ENCODE assay signal across 9 mouse cellular contexts in genomic region chr3:102242854-102243253, GRCm38 (mm10). TPM values are rescaled to one million over a fixed set of nuclear protein-coding genes. Genes with fewer than 3 reads are reported as not detected.
A peak's percentile ranks its signal among the peaks of the same experiment; 100 is the strongest.
DNase-seq lines count a peak whose midpoint lies in the region; ATAC-seq and TF ChIP-seq lines count a peak whose summit lies in the region.
"Had no signal": no experiment of that assay in that cellular context is flagged by ENCODE, and none has a peak within 500 bp of the region (broad histone marks: within the 10 kb centered on the region; RNA-seq: fewer than 3 reads in every experiment).

No protein-coding gene starts in this region.

- no peaks in the 10 kb centered on the region for H3K79me2 ChIP-seq in liver, adult 2 months (ENCODE audit: control insufficient read depth, insufficient read depth, low read length)

- H3K4me3 ChIP-seq in liver, adult 2 months (ENCODE audit: insufficient read depth, low read depth, low read length) = no peak overlapping the region
- no peak overlapping the region for H3K4me3 ChIP-seq in liver, embryonic 12.5 days
- no peak overlapping the region for H3K4me3 ChIP-seq in layer of hippocampus, adult 2 months
- no peak overlapping the region for H3K4me3 ChIP-seq in midbrain, embryonic 14.5 days (replicated peaks; ENCODE audit: low read depth, low read length)
- H3K4me3 ChIP-seq: limb, embryonic 15.5 days had no signal

- H3K9me3 ChIP-seq in liver, embryonic 12.5 days (replicated peaks) = peaks cover 7% of the 10 kb centered on the region; the same call in 1 of the 2 replicates
- no peaks in the 10 kb centered on the region for H3K9me3 ChIP-seq in midbrain, embryonic 14.5 days (ENCODE audit: control insufficient read depth, low read length)
- H3K9me3 ChIP-seq: limb, embryonic 15.5 days had no signal

- H3K36me3 ChIP-seq in liver, adult 2 months (ENCODE audit: control insufficient read depth, insufficient read depth, low read length) = no peaks in the 10 kb centered on the region
- no peaks in the 10 kb centered on the region for H3K36me3 ChIP-seq in liver, embryonic 12.5 days
- H3K36me3 ChIP-seq in midbrain, embryonic 14.5 days (ENCODE audit: control insufficient read depth, insufficient read depth, low read length) = no peaks in the 10 kb centered on the region
- H3K36me3 ChIP-seq: limb, embryonic 15.5 days had no signal

- peak; percentile 6 for DNase-seq in liver, adult 2 months (ENCODE audit: extremely low read depth, low read depth, low spot score)
- DNase-seq in cerebellum, adult 11 months = peak; percentile 3
- peak; percentile 21 for DNase-seq in forelimb bud, embryonic 11.5 days (ENCODE audit: low read depth, low spot score)
- DNase-seq in layer of hippocampus, adult 2 months (ENCODE audit: low spot score in 2 of 2) = peak; percentile 44 to 49
- peak; percentile 85 for DNase-seq in midbrain, embryonic 14.5 days
- no peak for DNase-seq in MN1 (ENCODE audit: low spot score)
- no peak for DNase-seq in urinary bladder, postnatal 10 days (ENCODE audit: low spot score)

- no peaks in the 10 kb centered on the region for H3K4me1 ChIP-seq in liver, adult 2 months (ENCODE audit: control insufficient read depth, insufficient read depth, low read length)
- H3K4me1 ChIP-seq in liver, embryonic 12.5 days = no peaks in the 10 kb centered on the region
- H3K4me1 ChIP-seq in midbrain, embryonic 14.5 days (ENCODE audit: control insufficient read depth, insufficient read depth, low read length) = no peaks in the 10 kb centered on the region
- H3K4me1 ChIP-seq: limb, embryonic 15.5 days had no signal

- no peak overlapping the region for H3K4me2 ChIP-seq in liver, embryonic 12.5 days
- H3K4me2 ChIP-seq in midbrain, embryonic 14.5 days (ENCODE audit: low read length) = no peak overlapping the region
- H3K4me2 ChIP-seq: limb, embryonic 15.5 days had no signal

- no peak overlapping the region for H3K9ac ChIP-seq in liver, adult 2 months (ENCODE audit: low read depth, low read length)
- H3K9ac ChIP-seq in liver, embryonic 12.5 days = no peak overlapping the region
- no peak overlapping the region for H3K9ac ChIP-seq in midbrain, embryonic 14.5 days (replicated peaks; ENCODE audit: low read length)
- H3K9ac ChIP-seq: limb, embryonic 15.5 days had no signal

- H3K27ac ChIP-seq in liver, adult 2 months (replicated peaks; ENCODE audit: insufficient read depth, low read depth, low read length) = no peak overlapping the region
- H3K27ac ChIP-seq in liver, embryonic 12.5 days = no peak overlapping the region
- no peak overlapping the region for H3K27ac ChIP-seq in layer of hippocampus, adult 2 months
- H3K27ac ChIP-seq in midbrain, embryonic 14.5 days (replicated peaks; ENCODE audit: low read depth, low read length) = no peak overlapping the region
- H3K27ac ChIP-seq: limb, embryonic 15.5 days had no signal

- no peak for TF ChIP-seq POLR2A in liver, adult 2 months (IDR thresholded peaks at IDR 0.05; ENCODE audit: extremely low read depth, insufficient read depth, low read length)

- WGBS in liver, adult 2 months = 50% methylated on average over 5 of the region's 5 CpGs
- WGBS in liver, embryonic 12.5 days (ENCODE audit: insufficient replicate concordance) = 44% methylated on average over 5 of the region's 5 CpGs
- WGBS in midbrain, embryonic 14.5 days = 47% methylated on average over 5 of the region's 5 CpGs

- no peak for TF ChIP-seq CTCF in liver, adult 2 months (IDR thresholded peaks at IDR 0.05; ENCODE audit: low read depth, low read length)
- TF ChIP-seq CTCF in layer of hippocampus, adult 2 months (conservative IDR thresholded peaks at IDR 0.05) = peak; percentile 83

- ATAC-seq in liver, embryonic 12.5 days = no peak
- peak; percentile 67 for ATAC-seq in midbrain, embryonic 14.5 days (ENCODE audit: low FRiP score, low TSS enrichment)

- no peaks in the 10 kb centered on the region for H3K27me3 ChIP-seq in liver, adult 2 months (ENCODE audit: control insufficient read depth, insufficient read depth, low read length)
- no peaks in the 10 kb centered on the region; the same call in 1 of the 2 replicates for H3K27me3 ChIP-seq in liver, embryonic 12.5 days (replicated peaks)
- H3K27me3 ChIP-seq in midbrain, embryonic 14.5 days (ENCODE audit: control insufficient read depth, insufficient read depth, low read length) = no peaks in the 10 kb centered on the region
- H3K27me3 ChIP-seq: limb, embryonic 15.5 days had no signal

RNA-seq across cellular contexts. Expression of gene Vangl1, which starts 38.4 kb away (rescaled TPM):
- 3.6 and 4.6 TPM in 2 replicates for total RNA-seq in liver, adult 2 months (2014; rRNA removed)
- polyA plus RNA-seq in liver, adult 2 months (2012; rRNA removed) = 7.8 and 8.9 TPM in 2 replicates
- polyA plus RNA-seq in liver, embryonic 12.5 days (2016; fragmentation: Nextera tagmentation; extraction: Ambion mirVana) = 70.5 and 76.3 TPM in 2 replicates
- total RNA-seq in layer of hippocampus, adult 2 months (2021) = 1 to 10 TPM; 4.2 to 5.8 TPM
- 5.9 and 7.8 TPM in 2 replicates for polyA plus RNA-seq in midbrain, embryonic 14.5 days (2014; fragmentation: Nextera tagmentation; extraction: Ambion mirVana)

Comparison
In these comparisons a context has a peak if more than half of its experiments do, and no peak if none do; other contexts are left out.
1. DNase-seq: peak in liver, adult 2 months (single experiment), cerebellum, adult 11 months (single experiment), forelimb bud, embryonic 11.5 days (single experiment), layer of hippocampus, adult 2 months (2 of 2) and midbrain, embryonic 14.5 days (single experiment); none in MN1 (single experiment) and urinary bladder, postnatal 10 days (single experiment).